Mouse (Mus musculus): ENCODE measurements around the gene Fzd5. TPM values are rescaled to one million over a fixed set of nuclear protein-coding genes. Genes with fewer than 3 reads are reported as not detected.

The Fzd5 gene
- polyA plus RNA-seq, 1 experiment from 2014 or later: 0.37 TPM

- 3% methylated on average over 9 of the region's 9 CpGs for WGBS
These were observed 46.0 kb downstream of the Fzd5 start for GRCm38 (mm10) chr1:64691581-64691980.

GRCm38 (mm10) chr1:64691121-64691551, 46.4 kb downstream of the Fzd5 start:
- no peaks in the 10 kb centered on the region for H3K36me3 ChIP-seq
- H3K4me3 ChIP-seq: peak overlapping the region; percentile 86
- H3K4me1 ChIP-seq (replicated peaks): peaks cover 27% of the 10 kb centered on the region
- peak overlapping the region; percentile 93 for H3K27ac ChIP-seq
- H3K27me3 ChIP-seq (ENCODE audit: insufficient read depth, poor library complexity, severe bottlenecking): no peaks in the 10 kb centered on the region
- peak; percentile 68 for DNase-seq (ENCODE audit: low spot score)
- WGBS: under 1% methylated on average over 55 of the region's 55 CpGs
- H3K9me3 ChIP-seq: no peaks in the 10 kb centered on the region

More at GRCm38 (mm10) chr1:64691581-64691980, 46.0 kb downstream of the Fzd5 start:
- peak overlapping the region; percentile 93 for H3K27ac ChIP-seq
- H3K27me3 ChIP-seq (ENCODE audit: insufficient read depth, poor library complexity, severe bottlenecking): no peaks in the 10 kb centered on the region
- H3K9me3 ChIP-seq: no peaks in the 10 kb centered on the region
- H3K4me1 ChIP-seq (replicated peaks): peaks cover 27% of the 10 kb centered on the region
- no peak for DNase-seq (ENCODE audit: low spot score)
- peak overlapping the region; percentile 86 for H3K4me3 ChIP-seq
- H3K36me3 ChIP-seq: no peaks in the 10 kb centered on the region

GRCm38 (mm10) chr1:64690213-64691013, 47.1 kb downstream of the Fzd5 start, which contains the start of gene Ccnyl1:
Ccnyl1 (plus strand) TSS chr1:64690455.
- Histone ChIP-seq H3K27me3 (ENCODE audit: insufficient read depth, poor library complexity, severe bottlenecking) (no peaks in the 10 kb centered on the region), H3K4me3 (peak within 1 kb of the TSS; percentile 86), H3K27ac (peak within 1 kb of the TSS; percentile 93), H3K36me3 (no peaks in the 10 kb centered on the region), H3K9me3 (no peaks in the 10 kb centered on the region), H3K4me1 (replicated peaks) (peaks cover 27% of the 10 kb centered on the region)
- WGBS: under 1% methylated on average over 71 of the region's 71 CpGs
- peak; percentile 99 for DNase-seq (ENCODE audit: low spot score)

GRCm38 (mm10) chr1:64689561-64690212, 47.9 kb downstream of the Fzd5 start:
- no peaks in the 10 kb centered on the region for H3K27me3 ChIP-seq (ENCODE audit: insufficient read depth, poor library complexity, severe bottlenecking)
- H3K4me1 ChIP-seq (replicated peaks): peaks cover 27% of the 10 kb centered on the region
- WGBS: 34% methylated on average over 9 of the region's 9 CpGs
- no peaks in the 10 kb centered on the region for H3K36me3 ChIP-seq
- H3K9me3 ChIP-seq: no peaks in the 10 kb centered on the region
- H3K4me3 ChIP-seq: peak overlapping the region; percentile 86
- DNase-seq (ENCODE audit: low spot score): no peak
- peak overlapping the region; percentile 93 for H3K27ac ChIP-seq

- 80% methylated on average over 4 of the region's 4 CpGs for WGBS
- Histone ChIP-seq H3K27me3 (ENCODE audit: insufficient read depth, poor library complexity, severe bottlenecking) (no peaks in the 10 kb centered on the region), H3K4me1 (replicated peaks) (peaks cover 26% of the 10 kb centered on the region), H3K27ac (no peak overlapping the region), H3K36me3 (peaks cover 10% of the 10 kb centered on the region; the same call in 1 of the 2 replicates), H3K9me3 (no peaks in the 10 kb centered on the region), H3K4me3 (no peak overlapping the region)
- DNase-seq (ENCODE audit: low spot score): no peak
These were observed 49.5 kb downstream of the Fzd5 start for GRCm38 (mm10) chr1:64688046-64688445.

GRCm38 (mm10) chr1:64684440-64684839, 53.1 kb downstream of the Fzd5 start:
- WGBS: 97% methylated on average over 2 of the region's 2 CpGs
- Histone ChIP-seq H3K4me3 (no peak overlapping the region), H3K27me3 (ENCODE audit: insufficient read depth, poor library complexity, severe bottlenecking) (no peaks in the 10 kb centered on the region), H3K27ac (no peak overlapping the region), H3K36me3 (peaks cover 16% of the 10 kb centered on the region; the same call in 1 of the 2 replicates), H3K4me1 (replicated peaks) (peaks cover 4% of the 10 kb centered on the region), H3K9me3 (no peaks in the 10 kb centered on the region)
- no peak for DNase-seq (ENCODE audit: low spot score)

GRCm38 (mm10) chr1:64683039-64683438, 54.5 kb downstream of the Fzd5 start:
- no peak for DNase-seq (ENCODE audit: low spot score)
- Histone ChIP-seq H3K9me3 (no peaks in the 10 kb centered on the region), H3K27ac (no peak overlapping the region), H3K4me1 (replicated peaks) (no peaks in the 10 kb centered on the region), H3K4me3 (no peak overlapping the region), H3K27me3 (ENCODE audit: insufficient read depth, poor library complexity, severe bottlenecking) (no peaks in the 10 kb centered on the region), H3K36me3 (peaks cover 16% of the 10 kb centered on the region; the same call in 1 of the 2 replicates)
- 93% methylated on average over 3 of the region's 3 CpGs for WGBS

- Histone ChIP-seq H3K4me3 (no peak overlapping the region), H3K4me1 (replicated peaks) (no peaks in the 10 kb centered on the region), H3K9me3 (no peaks in the 10 kb centered on the region), H3K27me3 (ENCODE audit: insufficient read depth, poor library complexity, severe bottlenecking) (no peaks in the 10 kb centered on the region), H3K36me3 (peaks cover 16% of the 10 kb centered on the region; the same call in 1 of the 2 replicates), H3K27ac (no peak overlapping the region)
- no peak for DNase-seq (ENCODE audit: low spot score)
- 95% methylated on average over 3 of the region's 3 CpGs for WGBS
These were observed 56.1 kb downstream of the Fzd5 start for GRCm38 (mm10) chr1:64681499-64681898.

Other genes with a start within 250 kb of the Fzd5 start
- 38.9 and 50.9 TPM in 2 replicates for gene Creb1, start 205.1 kb downstream of the Fzd5 start, polyA plus RNA-seq (2016; fragmentation: Nextera tagmentation; extraction: Ambion mirVana)
- gene Mettl21a, start 120.5 kb downstream of the Fzd5 start, polyA plus RNA-seq (2016; fragmentation: Nextera tagmentation; extraction: Ambion mirVana): 19.9 and 22.9 TPM in 2 replicates
- gene Ccnyl1, start 47.3 kb downstream of the Fzd5 start, polyA plus RNA-seq (2016; fragmentation: Nextera tagmentation; extraction: Ambion mirVana): 6.6 and 7.9 TPM in 2 replicates
- gene Plekhm3, start 219.1 kb upstream of the Fzd5 start, polyA plus RNA-seq (2016; fragmentation: Nextera tagmentation; extraction: Ambion mirVana): 9.2 and 9.8 TPM in 2 replicates